Mouse (Mus musculus) liver, embryonic 13.5 days (tissue): Measurements from ENCODE around the gene Ank3. TPM values are rescaled to one million over a fixed set of nuclear protein-coding genes. Genes with fewer than 3 reads are reported as not detected.
A peak's percentile ranks its signal among the peaks of the same experiment; 100 is the strongest.

Experiments
- ATAC-seq: fragments of 200-750 bp; cut with Nextera tagmentation; 2 replicates; pipeline ENCODE4 v1.8.0; 2017; ENCODE audit warnings: low read depth, mild to moderate bottlenecking, moderate number of reproducible peaks, moderate library complexity
- DNase-seq: peaks from one replicate; pipeline ENCODE4 v3.0.0; 2022
- H3K27ac ChIP-seq: fragments of 300-500 bp; sonication (generic); 2 replicates; pipeline ENCODE4 v1.5.1; 2015; ENCODE audit warnings: moderate library complexity, mild to moderate bottlenecking, inconsistent platforms
- H3K27me3 ChIP-seq: fragments of 300-500 bp; sonication (generic); 2 replicates; pipeline ENCODE4 v1.6.1; 2015; ENCODE audit warnings: mild to moderate bottlenecking, inconsistent platforms
- H3K36me3 ChIP-seq: fragments of 300-500 bp; sonication (generic); 2 replicates; pipeline ENCODE4 v1.6.1; 2015; ENCODE audit warnings: mild to moderate bottlenecking, inconsistent platforms
- H3K4me1 ChIP-seq: fragments of 300-500 bp; sonication (generic); replicated peaks from 2 replicates; pipeline ENCODE4 v1.6.1; 2015; ENCODE audit warnings: inconsistent platforms
- H3K4me2 ChIP-seq: fragments of 300-500 bp; sonication (generic); 2 replicates; pipeline ENCODE4 v1.6.1; 2015; ENCODE audit warnings: inconsistent platforms, mild to moderate bottlenecking, moderate library complexity
- H3K4me3 ChIP-seq: fragments of 300-500 bp; sonication (generic); replicated peaks from 2 replicates; pipeline ENCODE4 v1.5.1; 2015; ENCODE audit warnings: mild to moderate bottlenecking, inconsistent platforms
- H3K9ac ChIP-seq: fragments of 300-500 bp; sonication (generic); 2 replicates; pipeline ENCODE4 v1.6.1; 2015; ENCODE audit warnings: mild to moderate bottlenecking, inconsistent platforms
- H3K9me3 ChIP-seq: fragments of 300-500 bp; sonication (generic); replicated peaks from 2 replicates; pipeline ENCODE4 v1.6.1; 2016; ENCODE audit warnings: inconsistent platforms
- WGBS: fragments of 180-500 bp; shearing (Covaris S2); methylation state at CpG from one replicate; pipeline ENCODE4 v1.1.7; 2015; ENCODE audit not compliant: insufficient replicate concordance; 5-methylcytosine and 5-hydroxymethylcytosine counted together
- polyA plus RNA-seq: library from polyadenylated mRNA; unstranded; fragments of >200 nt; fragmentation: Nextera tagmentation; extraction: Ambion mirVana; gene quantifications from 2 replicates; pipeline ENCODE4 v1.2.1, GENCODE M21; 2015

Ank3 gene
- polyA plus RNA-seq, 1 experiment from 2014 or later: 5.6 TPM

- Histone ChIP-seq H3K4me1 (peaks cover 42% of the 10 kb centered on the region), H3K9me3 (no peaks in the 10 kb centered on the region), H3K4me3 (peak overlapping the region; percentile 55), H3K27ac (peak overlapping the region; percentile 58), H3K4me2 (peak overlapping the region; percentile 83), H3K9ac (peak overlapping the region; percentile 71), H3K27me3 (peaks cover 51% of the 10 kb centered on the region), H3K36me3 (no peaks in the 10 kb centered on the region)
- ATAC-seq (no peak), DNase-seq (no peak)
- 7% methylated on average over 11 of the region's 11 CpGs for WGBS
Observed at GRCm38 (mm10) chr10:69926158-69926882, 527.7 kb downstream of the Ank3 start.

GRCm38 (mm10) chr10:69927012-69927411 lies 528.4 kb downstream of the Ank3 start:
- H3K27me3 ChIP-seq: peaks cover 44% of the 10 kb centered on the region
- 22% methylated on average over 9 of the region's 9 CpGs for WGBS
- H3K27ac ChIP-seq: no peak overlapping the region
- peak overlapping the region; percentile 83 for H3K4me2 ChIP-seq
- ATAC-seq (no peak), DNase-seq (no peak)
- no peaks in the 10 kb centered on the region for H3K36me3 ChIP-seq
- H3K9me3 ChIP-seq: no peaks in the 10 kb centered on the region
- H3K4me1 ChIP-seq: peaks cover 42% of the 10 kb centered on the region
- peak overlapping the region; percentile 55 for H3K4me3 ChIP-seq
- H3K9ac ChIP-seq: peak overlapping the region; percentile 71

GRCm38 (mm10) chr10:69928358-69928757 lies 529.8 kb downstream of the Ank3 start:
- Histone ChIP-seq H3K9me3 (no peaks in the 10 kb centered on the region), H3K36me3 (no peaks in the 10 kb centered on the region), H3K4me3 (no peak overlapping the region), H3K9ac (no peak overlapping the region), H3K4me2 (peak overlapping the region; percentile 83), H3K27me3 (peaks cover 35% of the 10 kb centered on the region), H3K27ac (peak overlapping the region; percentile 26; the same call in 1 of the 2 replicates), H3K4me1 (peaks cover 38% of the 10 kb centered on the region)
- WGBS: 63% methylated on average over 7 of the region's 7 CpGs
- ATAC-seq: no peak
- no peak for DNase-seq

- Histone ChIP-seq H3K4me3 (no peak overlapping the region), H3K9ac (no peak overlapping the region), H3K4me1 (peaks cover 17% of the 10 kb centered on the region), H3K27ac (no peak overlapping the region), H3K27me3 (peaks cover 30% of the 10 kb centered on the region), H3K36me3 (no peaks in the 10 kb centered on the region; the same call in 1 of the 2 replicates), H3K9me3 (no peaks in the 10 kb centered on the region), H3K4me2 (no peak overlapping the region)
- DNase-seq (no peak), ATAC-seq (no peak)
- WGBS: 72% methylated on average over 8 of the region's 8 CpGs
Observed at GRCm38 (mm10) chr10:69930503-69930902, 531.9 kb downstream of the Ank3 start.

GRCm38 (mm10) chr10:69936443-69937067 lies 538.0 kb downstream of the Ank3 start:
- 69% methylated on average over 5 of the region's 5 CpGs for WGBS

GRCm38 (mm10) chr10:69937291-69937921 lies 538.8 kb downstream of the Ank3 start:
- no peaks in the 10 kb centered on the region for H3K27me3 ChIP-seq
- H3K4me3 ChIP-seq: no peak overlapping the region
- WGBS: 61% methylated on average over 7 of the region's 7 CpGs
- no peak overlapping the region for H3K27ac ChIP-seq
- H3K36me3 ChIP-seq: no peaks in the 10 kb centered on the region; the same call in 1 of the 2 replicates
- ATAC-seq: no peak
- no peak overlapping the region for H3K9ac ChIP-seq
- no peak overlapping the region for H3K4me2 ChIP-seq
- no peaks in the 10 kb centered on the region for H3K9me3 ChIP-seq
- DNase-seq: no peak
- no peaks in the 10 kb centered on the region for H3K4me1 ChIP-seq

More at GRCm38 (mm10) chr10:69936443-69937067, 538.0 kb downstream of the Ank3 start:
- DNase-seq (no peak), ATAC-seq (no peak)
- H3K27ac ChIP-seq: no peak overlapping the region
- no peaks in the 10 kb centered on the region for H3K9me3 ChIP-seq
- no peak overlapping the region for H3K4me3 ChIP-seq
- no peaks in the 10 kb centered on the region; the same call in 1 of the 2 replicates for H3K36me3 ChIP-seq
- no peak overlapping the region for H3K9ac ChIP-seq
- H3K4me1 ChIP-seq: no peaks in the 10 kb centered on the region
- no peak overlapping the region for H3K4me2 ChIP-seq
- H3K27me3 ChIP-seq: no peaks in the 10 kb centered on the region

- H3K9me3 ChIP-seq: no peaks in the 10 kb centered on the region
- WGBS: 74% methylated on average over 7 of the region's 7 CpGs
- H3K27me3 ChIP-seq: no peaks in the 10 kb centered on the region
- no peak overlapping the region for H3K4me2 ChIP-seq
- H3K9ac ChIP-seq: no peak overlapping the region
- H3K36me3 ChIP-seq: no peaks in the 10 kb centered on the region; the same call in 1 of the 2 replicates
- no peak for DNase-seq
- H3K27ac ChIP-seq: no peak overlapping the region
- no peak for ATAC-seq
- H3K4me1 ChIP-seq: no peaks in the 10 kb centered on the region
- no peak overlapping the region for H3K4me3 ChIP-seq
Observed at GRCm38 (mm10) chr10:69939144-69939543, 540.6 kb downstream of the Ank3 start.

GRCm38 (mm10) chr10:69939966-69940365 lies 541.4 kb downstream of the Ank3 start:
- Histone ChIP-seq H3K4me1 (no peaks in the 10 kb centered on the region), H3K4me2 (no peak overlapping the region), H3K4me3 (no peak overlapping the region), H3K27me3 (no peaks in the 10 kb centered on the region), H3K9me3 (no peaks in the 10 kb centered on the region), H3K27ac (no peak overlapping the region), H3K9ac (no peak overlapping the region), H3K36me3 (no peaks in the 10 kb centered on the region)
- ATAC-seq (no peak), DNase-seq (no peak)
- 47% methylated on average over 7 of the region's 7 CpGs for WGBS

- Histone ChIP-seq H3K4me1 (no peaks in the 10 kb centered on the region), H3K9ac (no peak overlapping the region), H3K27ac (no peak overlapping the region), H3K9me3 (no peaks in the 10 kb centered on the region), H3K4me2 (no peak overlapping the region), H3K4me3 (no peak overlapping the region), H3K27me3 (no peaks in the 10 kb centered on the region), H3K36me3 (no peaks in the 10 kb centered on the region)
- DNase-seq: no peak
- ATAC-seq: no peak
- WGBS: 88% methylated on average over 7 of the region's 7 CpGs
Observed at GRCm38 (mm10) chr10:69941001-69941400, 542.4 kb downstream of the Ank3 start.

- Histone ChIP-seq H3K9ac (no peak overlapping the region), H3K4me1 (no peaks in the 10 kb centered on the region), H3K36me3 (no peaks in the 10 kb centered on the region), H3K4me2 (no peak overlapping the region), H3K9me3 (no peaks in the 10 kb centered on the region), H3K4me3 (no peak overlapping the region), H3K27ac (no peak overlapping the region), H3K27me3 (no peaks in the 10 kb centered on the region)
- ATAC-seq (no peak), DNase-seq (no peak)
- 66% methylated on average over 9 of the region's 9 CpGs for WGBS
Observed at GRCm38 (mm10) chr10:69944845-69945244, 546.3 kb downstream of the Ank3 start.

- ATAC-seq (no peak), DNase-seq (no peak)
- H3K9me3 ChIP-seq: no peaks in the 10 kb centered on the region
- WGBS: 74% methylated on average over 8 of the region's 8 CpGs
- H3K4me1 ChIP-seq: no peaks in the 10 kb centered on the region
- no peak overlapping the region for H3K4me3 ChIP-seq
- no peaks in the 10 kb centered on the region for H3K27me3 ChIP-seq
- no peaks in the 10 kb centered on the region for H3K36me3 ChIP-seq
- no peak overlapping the region for H3K4me2 ChIP-seq
- no peak overlapping the region for H3K9ac ChIP-seq
- H3K27ac ChIP-seq: no peak overlapping the region
Observed at GRCm38 (mm10) chr10:69945870-69946269, 547.3 kb downstream of the Ank3 start.
